Mouse (Mus musculus) lung, embryonic 16.5 days (tissue): Measurements from ENCODE around the gene Cbx4. TPM values are rescaled to one million over a fixed set of nuclear protein-coding genes. Genes with fewer than 3 reads are reported as not detected.

Experiments
- ATAC-seq: fragments of 200-750 bp; cut with Nextera tagmentation; 2 replicates; pipeline ENCODE4 v1.8.0; 2017; ENCODE audit warnings: low read depth, mild to moderate bottlenecking, moderate library complexity
- H3K27ac ChIP-seq: fragments of 300-500 bp; sonication (generic); 2 replicates; pipeline ENCODE4 v1.5.1; 2014; ENCODE audit warnings: mild to moderate bottlenecking, control low read depth, low read length
- H3K27me3 ChIP-seq: fragments of 300-500 bp; sonication (generic); 2 replicates; pipeline ENCODE4 v1.6.1; 2014; ENCODE audit warnings: low read depth, low read length, mixed read lengths; ENCODE audit not compliant: control insufficient read depth, insufficient read depth
- H3K36me3 ChIP-seq: fragments of 300-500 bp; sonication (generic); 2 replicates; pipeline ENCODE4 v1.6.1; 2014; ENCODE audit warnings: low read length; ENCODE audit not compliant: control insufficient read depth, insufficient read depth
- H3K4me1 ChIP-seq: fragments of 300-500 bp; sonication (generic); replicated peaks from 2 replicates; pipeline ENCODE4 v1.6.1; 2014; ENCODE audit warnings: low read length, mixed read lengths; ENCODE audit not compliant: control insufficient read depth, insufficient read depth
- H3K4me2 ChIP-seq: fragments of 300-500 bp; sonication (generic); 2 replicates; pipeline ENCODE4 v1.6.1; 2014; ENCODE audit warnings: low read depth, low read length, control low read depth
- H3K4me3 ChIP-seq: fragments of 300-500 bp; sonication (generic); 2 replicates; pipeline ENCODE4 v1.5.1; 2014; ENCODE audit warnings: mild to moderate bottlenecking, low read length, control low read depth
- H3K9ac ChIP-seq: fragments of 300-500 bp; sonication (generic); 2 replicates; pipeline ENCODE4 v1.6.1; 2014; ENCODE audit warnings: low read length, control low read depth
- H3K9me3 ChIP-seq: fragments of 300-500 bp; sonication (generic); 2 replicates; pipeline ENCODE4 v1.6.1; 2016; ENCODE audit warnings: low read length; ENCODE audit not compliant: control insufficient read depth
- WGBS: fragments of 180-500 bp; shearing (Covaris S2); extraction: QIAGEN DNeasy Blood & Tissue Kit; methylation state at CpG from one replicate; pipeline ENCODE4 v1.1.7; 2014; 5-methylcytosine and 5-hydroxymethylcytosine counted together
- polyA plus RNA-seq: library from polyadenylated mRNA; unstranded; fragments of >200 nt; fragmentation: Nextera tagmentation; extraction: Ambion mirVana; gene quantifications from 2 replicates; pipeline ENCODE4 v1.2.1, GENCODE M21; 2015

The Cbx4 gene
- polyA plus RNA-seq, 1 experiment from 2014 or later, result 14.0 TPM

DNA sequence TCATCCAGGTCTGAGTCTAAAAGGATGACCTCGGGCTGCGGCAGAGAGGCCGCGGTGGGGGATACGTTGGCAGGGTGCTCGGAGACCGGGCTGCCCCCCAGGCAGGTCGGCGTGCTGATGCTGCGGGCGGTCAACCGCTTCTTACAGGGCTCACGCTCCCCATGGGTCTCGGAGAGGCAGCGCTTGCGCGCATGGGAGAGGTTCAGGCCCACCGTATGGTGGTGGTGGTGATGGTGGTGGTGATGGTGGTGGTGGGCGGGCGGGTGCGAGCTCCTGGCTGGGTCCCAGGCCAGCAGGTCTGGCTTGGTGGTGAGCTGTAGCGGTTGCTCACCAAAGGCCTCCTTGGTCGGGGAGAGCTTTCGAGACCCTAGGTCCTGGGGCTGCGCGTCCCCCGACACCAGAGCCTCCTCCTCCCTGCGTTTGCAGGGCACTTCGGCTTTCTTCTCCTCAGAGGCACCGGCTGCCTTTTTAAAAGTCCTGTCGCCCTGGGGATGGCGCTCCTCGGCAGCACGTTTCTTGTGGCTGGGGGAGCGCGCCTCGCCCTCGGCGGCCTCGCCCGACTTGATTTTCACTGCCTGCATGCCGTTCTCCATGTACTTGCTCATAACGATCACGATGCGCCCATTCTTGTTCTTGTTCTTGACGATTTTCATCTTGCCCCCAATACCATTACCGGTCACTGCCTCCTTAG, 4.7 kb downstream of the Cbx4 start:
- Histone ChIP-seq H3K9me3 (no peaks in the 10 kb centered on the region), H3K4me3 (no peak overlapping the region), H3K27ac (no peak overlapping the region), H3K4me1 (peaks cover 67% of the 10 kb centered on the region), H3K9ac (no peak overlapping the region), H3K36me3 (peaks cover 24% of the 10 kb centered on the region), H3K4me2 (no peak overlapping the region), H3K27me3 (no peaks in the 10 kb centered on the region)
- ATAC-seq, result no peak
- WGBS, result 66% methylated on average over 43 of the region's 47 CpGs

DNA sequence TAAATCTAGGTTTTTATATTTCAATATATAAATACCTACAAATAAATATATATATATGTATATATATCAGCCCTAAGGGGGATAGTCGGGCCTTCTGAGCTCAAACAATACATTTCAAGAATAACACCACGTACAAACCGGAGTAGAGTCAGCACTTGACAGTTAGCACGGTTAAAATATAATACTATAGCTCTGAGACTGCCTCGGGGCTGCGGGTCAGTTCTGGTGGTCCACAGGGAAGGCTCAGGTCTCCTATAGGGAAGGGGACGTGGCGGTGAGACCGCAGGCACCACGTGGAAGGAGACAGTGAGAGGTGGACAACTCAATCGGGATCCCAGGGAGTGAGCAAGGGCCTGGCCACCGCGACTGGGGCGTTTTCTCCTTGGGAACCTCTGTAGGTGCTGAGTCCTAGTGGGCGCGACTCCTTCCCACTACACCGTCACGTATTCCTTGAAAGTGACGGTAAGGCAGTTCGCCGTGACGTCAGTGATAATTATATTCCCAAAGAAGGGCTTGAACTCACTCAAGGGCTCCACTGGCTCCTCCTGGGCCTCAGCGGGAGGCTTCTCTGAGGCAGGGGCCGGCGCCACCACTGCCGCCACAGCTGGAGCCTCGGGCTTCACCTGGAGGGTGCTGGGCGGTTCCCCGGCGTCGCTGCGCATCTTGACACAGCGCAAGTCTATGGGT, 5.4 kb downstream of the Cbx4 start:
- H3K9me3 ChIP-seq, result no peaks in the 10 kb centered on the region
- ATAC-seq, result no peak
- no peak overlapping the region for H3K4me2 ChIP-seq
- H3K4me1 ChIP-seq, result peaks cover 67% of the 10 kb centered on the region
- H3K4me3 ChIP-seq, result no peak overlapping the region
- H3K27me3 ChIP-seq, result no peaks in the 10 kb centered on the region
- peaks cover 24% of the 10 kb centered on the region for H3K36me3 ChIP-seq
- no peak overlapping the region for H3K9ac ChIP-seq
- H3K27ac ChIP-seq, result no peak overlapping the region
- WGBS, result 63% methylated on average over 33 of the region's 33 CpGs

DNA sequence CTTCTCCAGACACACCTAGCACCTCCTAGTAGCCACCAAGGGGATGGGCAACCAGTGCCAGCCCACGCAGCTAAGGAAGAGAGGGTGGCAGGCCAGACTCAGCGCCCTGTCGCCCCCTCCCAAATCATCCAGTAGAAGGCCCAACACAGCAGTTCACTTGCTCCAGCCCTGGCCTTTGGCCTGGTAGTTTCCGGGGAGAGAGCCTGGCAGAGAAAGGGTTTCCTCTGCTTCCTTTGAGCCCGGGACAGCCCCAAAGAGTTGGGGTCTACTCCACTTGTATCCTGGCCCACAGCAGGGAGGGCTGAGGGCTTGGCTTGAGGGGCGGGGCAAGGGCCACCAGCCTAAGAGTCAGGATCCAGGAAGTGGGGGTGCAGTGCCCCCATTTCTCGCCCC, 6.6 kb downstream of the Cbx4 start:
- H3K27me3 ChIP-seq, result no peaks in the 10 kb centered on the region
- H3K36me3 ChIP-seq, result peaks cover 24% of the 10 kb centered on the region
- H3K9me3 ChIP-seq, result no peaks in the 10 kb centered on the region
- H3K4me2 ChIP-seq, result peak overlapping the region; percentile 41
- peak overlapping the region; percentile 57 for H3K9ac ChIP-seq
- H3K4me3 ChIP-seq, result peak overlapping the region; percentile 6; the same call in 1 of the 2 replicates
- peak overlapping the region; percentile 69 for H3K27ac ChIP-seq
- H3K4me1 ChIP-seq, result peaks cover 66% of the 10 kb centered on the region
- no peak for ATAC-seq
- WGBS, result 45% methylated on average over 7 of the region's 7 CpGs

DNA sequence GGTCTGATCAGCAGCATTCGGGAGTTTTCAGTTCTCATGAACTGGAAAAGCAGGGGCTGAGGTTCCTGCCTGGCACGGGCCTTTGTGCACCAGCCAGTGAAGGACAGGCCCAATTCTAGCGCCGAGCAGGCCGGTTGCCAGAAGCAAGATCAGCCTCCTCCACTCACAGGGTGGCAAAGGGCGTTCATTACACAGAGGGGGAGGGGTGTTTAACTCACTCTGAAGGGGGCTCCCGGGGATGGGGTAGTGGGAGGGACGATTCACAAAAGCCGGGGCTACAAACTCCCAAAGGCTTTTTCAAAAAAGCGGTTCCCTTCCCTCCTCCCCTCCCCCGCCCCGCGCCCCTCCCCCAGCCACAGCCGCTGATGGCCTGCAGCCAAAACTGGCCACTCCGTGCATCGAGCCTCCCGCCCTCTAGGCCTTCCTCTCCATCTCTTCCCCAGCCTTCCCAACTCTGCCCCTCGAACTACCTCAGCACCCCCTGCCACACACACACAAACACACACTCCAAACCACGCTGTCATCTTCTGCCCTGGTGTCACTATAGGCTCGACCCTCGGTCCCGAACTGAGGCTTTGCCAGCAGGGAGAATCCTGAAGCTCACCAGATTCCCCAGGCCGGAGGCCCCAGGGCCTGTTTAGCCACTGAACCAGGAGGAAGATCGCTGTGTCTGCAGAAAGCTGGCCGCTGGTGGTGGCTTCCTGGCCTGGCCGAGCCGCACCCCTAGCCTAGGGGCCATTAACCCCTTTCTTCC, 7.2 kb downstream of the Cbx4 start:
- Histone ChIP-seq H3K4me1 (peaks cover 60% of the 10 kb centered on the region), H3K36me3 (peaks cover 24% of the 10 kb centered on the region), H3K4me2 (peak overlapping the region; percentile 41), H3K27ac (peak overlapping the region; percentile 69), H3K4me3 (peak overlapping the region; percentile 6), H3K27me3 (no peaks in the 10 kb centered on the region), H3K9ac (peak overlapping the region; percentile 57), H3K9me3 (no peaks in the 10 kb centered on the region)
- 6% methylated on average over 25 of the region's 27 CpGs for whole genome bisulfite sequencing
- peak; percentile 69 for ATAC-seq

DNA sequence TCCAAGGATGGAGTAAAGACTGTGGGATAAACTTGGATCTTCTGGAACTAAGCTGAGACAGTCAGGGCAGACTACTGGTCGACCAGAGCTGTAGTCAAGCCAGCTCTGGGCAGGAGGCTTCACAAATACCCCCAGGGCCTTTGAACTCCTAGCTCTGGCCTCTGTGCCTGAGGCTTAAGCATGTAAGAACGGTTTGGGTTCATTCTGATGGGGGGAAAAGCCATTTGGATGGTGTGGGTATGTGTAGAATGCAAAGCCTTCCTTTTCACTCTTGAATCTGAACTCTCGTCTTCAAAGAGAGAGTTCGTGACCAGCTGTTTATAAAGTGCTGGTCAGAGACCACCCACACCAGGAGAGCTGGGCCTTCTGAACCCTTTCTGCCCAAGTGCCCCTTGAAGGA, 8.3 kb downstream of the Cbx4 start:
- H3K4me2 ChIP-seq, result no peak overlapping the region
- H3K9ac ChIP-seq, result no peak overlapping the region
- peaks cover 24% of the 10 kb centered on the region for H3K36me3 ChIP-seq
- no peak for ATAC-seq
- no peak overlapping the region for H3K4me3 ChIP-seq
- H3K27me3 ChIP-seq, result no peaks in the 10 kb centered on the region
- no peaks in the 10 kb centered on the region for H3K9me3 ChIP-seq
- WGBS, result 74% methylated on average over 4 of the region's 4 CpGs
- peaks cover 49% of the 10 kb centered on the region for H3K4me1 ChIP-seq
- H3K27ac ChIP-seq, result peak overlapping the region; percentile 69; the same call in 1 of the 2 replicates

DNA sequence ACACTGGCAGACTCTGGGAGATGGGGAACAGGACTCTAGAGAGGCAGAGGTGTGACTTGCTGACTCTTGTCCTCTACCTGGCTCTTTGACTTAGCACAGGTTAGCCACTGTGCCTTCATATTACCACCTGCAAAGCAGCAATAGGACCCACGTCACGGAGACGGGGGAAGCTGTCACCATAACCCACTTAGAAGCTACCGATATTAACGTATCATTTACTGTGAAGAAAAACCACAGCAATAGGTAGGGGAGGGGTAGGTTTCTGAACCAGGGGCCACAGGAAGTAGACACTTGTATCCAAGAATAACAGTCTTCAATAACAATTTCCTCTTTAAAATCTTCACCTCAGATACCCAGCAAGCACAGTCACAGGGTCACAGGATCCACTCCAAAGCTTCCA, 10.2 kb downstream of the Cbx4 start:
- Histone ChIP-seq H3K9me3 (no peaks in the 10 kb centered on the region), H3K4me2 (no peak overlapping the region), H3K4me3 (no peak overlapping the region), H3K36me3 (peaks cover 9% of the 10 kb centered on the region), H3K4me1 (peaks cover 35% of the 10 kb centered on the region), H3K9ac (no peak overlapping the region), H3K27ac (no peak overlapping the region), H3K27me3 (no peaks in the 10 kb centered on the region)
- no peak for ATAC-seq
- 84% methylated on average over 5 of the region's 5 CpGs for WGBS

DNA sequence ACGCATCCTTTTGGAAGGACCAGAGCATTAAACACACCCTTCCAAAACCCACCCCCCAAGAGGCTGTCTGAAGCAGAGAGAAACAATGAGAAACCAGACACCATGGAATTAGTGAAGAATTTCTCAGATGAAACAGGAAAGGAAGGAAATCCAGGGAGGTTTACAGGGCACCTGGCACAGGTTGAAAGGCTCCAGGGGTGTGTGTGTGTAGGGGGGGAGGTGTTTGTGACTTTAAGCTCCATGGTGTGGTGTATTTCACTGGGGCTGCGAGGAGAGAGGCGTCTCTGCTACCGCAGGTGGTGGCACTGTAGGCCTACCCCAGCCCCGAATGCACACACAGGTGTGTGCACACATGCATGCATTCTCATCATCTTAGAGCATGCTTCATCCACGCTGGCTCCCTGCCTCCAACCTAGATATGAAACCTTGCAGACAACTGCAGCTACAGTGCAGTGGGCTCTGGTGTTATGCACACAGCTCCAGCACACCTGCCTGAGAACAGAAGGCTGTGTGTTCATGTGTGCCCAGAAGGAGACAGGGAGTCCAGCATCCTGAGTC, 12.1 kb downstream of the Cbx4 start:
- ATAC-seq, result no peak
- Histone ChIP-seq H3K4me1 (peaks cover 19% of the 10 kb centered on the region), H3K4me3 (no peak overlapping the region), H3K27ac (no peak overlapping the region), H3K27me3 (no peaks in the 10 kb centered on the region), H3K9me3 (no peaks in the 10 kb centered on the region), H3K4me2 (no peak overlapping the region), H3K9ac (no peak overlapping the region), H3K36me3 (peaks cover 4% of the 10 kb centered on the region)
- WGBS, result 63% methylated on average over 6 of the region's 6 CpGs

DNA sequence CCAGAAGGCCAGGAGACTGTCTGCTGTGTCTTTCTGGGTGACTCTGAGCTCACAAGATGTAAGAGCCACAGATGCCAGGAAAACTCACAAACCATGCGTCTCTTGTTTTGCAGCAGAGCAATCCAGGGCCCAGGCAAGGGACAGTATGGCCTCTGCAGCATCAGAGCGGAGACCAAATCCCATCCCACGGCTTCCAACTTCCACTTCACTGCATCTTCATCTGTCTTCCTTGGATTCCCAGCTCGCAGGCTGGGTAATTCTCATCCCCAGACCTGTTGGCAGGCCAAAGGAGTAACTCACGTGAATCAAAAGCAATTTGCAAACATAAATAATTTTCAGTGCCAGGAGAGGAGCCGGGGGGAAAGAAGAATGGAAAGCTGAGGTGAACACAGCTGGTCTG, 13.0 kb downstream of the Cbx4 start:
- H3K4me2 ChIP-seq, result no peak overlapping the region
- peaks cover 4% of the 10 kb centered on the region for H3K36me3 ChIP-seq

DNA sequence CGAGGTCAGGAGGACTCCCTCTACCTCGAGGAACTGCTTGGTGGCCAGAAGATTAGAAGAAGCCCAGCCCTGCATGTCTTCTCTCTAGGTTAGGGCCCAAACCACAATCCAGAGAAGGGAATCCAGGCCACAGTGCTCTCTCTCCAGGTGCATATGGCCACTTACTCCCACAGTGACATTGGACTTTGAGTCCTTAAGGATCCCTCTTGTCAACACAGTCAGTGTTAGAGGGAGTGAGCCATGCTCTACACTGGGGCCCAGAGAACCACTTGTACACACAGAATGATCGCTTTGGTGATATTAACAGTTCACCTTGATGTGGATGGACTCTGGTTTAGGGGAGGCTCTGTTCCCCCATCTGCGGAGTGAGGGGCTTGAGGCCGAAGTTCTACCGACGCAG, 13.8 kb downstream of the Cbx4 start:
- WGBS, result 68% methylated on average over 7 of the region's 7 CpGs
- Histone ChIP-seq H3K27ac (no peak overlapping the region), H3K27me3 (no peaks in the 10 kb centered on the region), H3K4me2 (no peak overlapping the region), H3K9ac (no peak overlapping the region), H3K36me3 (no peaks in the 10 kb centered on the region), H3K4me1 (peaks cover 5% of the 10 kb centered on the region; the same call in 1 of the 2 replicates), H3K4me3 (no peak overlapping the region), H3K9me3 (no peaks in the 10 kb centered on the region)
- no peak for ATAC-seq

More for the DNA sequence above, 13.0 kb downstream of the Cbx4 start:
- Histone ChIP-seq H3K27me3 (no peaks in the 10 kb centered on the region), H3K9ac (no peak overlapping the region), H3K27ac (no peak overlapping the region), H3K9me3 (no peaks in the 10 kb centered on the region), H3K4me1 (peaks cover 10% of the 10 kb centered on the region), H3K4me3 (no peak overlapping the region)
- WGBS, result 58% methylated on average over 6 of the region's 6 CpGs
- no peak for ATAC-seq
